Mouse (Mus musculus): Measurements from ENCODE around the gene Anln. TPM values are rescaled to one million over a fixed set of nuclear protein-coding genes. Genes with fewer than 3 reads are reported as not detected.

Anln gene
- polyA plus RNA-seq, 1 experiment = 14.0 TPM

DNA sequence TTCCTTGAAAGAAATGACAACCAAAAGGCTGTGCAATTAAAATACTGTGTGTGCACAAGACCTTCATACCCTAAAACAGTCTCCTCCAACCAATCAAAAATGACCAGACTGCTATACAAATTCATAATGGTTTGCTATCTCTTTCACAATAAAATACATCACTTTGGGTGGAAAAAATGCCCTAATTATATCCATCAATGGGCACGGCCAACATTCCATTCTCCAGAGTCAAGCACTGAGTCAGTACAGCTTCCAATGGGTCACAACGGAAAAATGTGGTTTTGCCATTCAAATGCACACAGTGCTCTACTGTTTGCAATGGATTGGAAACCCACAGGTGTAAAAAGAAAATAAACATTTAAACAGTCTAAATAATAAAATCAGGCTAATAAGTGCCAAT, 3.1 kb downstream of the Anln start:
- Histone ChIP-seq H3K4me3 (ENCODE audit: insufficient read depth, low read length) (no peak overlapping the region), H3K27ac (ENCODE audit: insufficient read depth, low read length) (no peak overlapping the region), H3K4me1 (ENCODE audit: control insufficient read depth, insufficient read depth, low read length) (no peaks in the 10 kb centered on the region)
- TF ChIP-seq CTCF (IDR thresholded peaks at IDR 0.05; ENCODE audit: extremely low read depth, insufficient read depth, low read length) (no peak), POLR2A (IDR thresholded peaks at IDR 0.05; ENCODE audit: extremely low read depth, insufficient read depth, low read length) (no peak)

DNA sequence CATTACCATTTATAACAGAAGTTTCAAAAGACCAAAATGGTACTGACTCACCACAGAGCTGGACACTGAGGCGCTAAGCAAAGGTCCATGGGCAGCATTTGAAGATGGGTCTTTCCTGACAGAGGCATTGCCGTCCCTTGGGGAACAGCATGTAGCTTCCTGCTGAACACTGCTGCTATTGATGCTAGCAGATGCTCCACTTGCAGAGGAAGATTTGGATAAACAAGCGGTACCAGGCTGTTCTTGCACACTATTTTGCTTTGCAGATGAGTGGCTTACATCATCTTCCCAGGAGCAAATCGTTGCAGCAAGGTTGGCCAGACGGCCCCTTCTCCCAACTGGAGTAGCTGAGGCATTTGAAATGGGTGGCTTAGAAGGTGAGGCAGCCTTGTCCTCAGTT, 12.9 kb downstream of the Anln start:
- no peaks in the 10 kb centered on the region for H3K4me1 ChIP-seq (ENCODE audit: control insufficient read depth, insufficient read depth, low read length)
- no peak for TF ChIP-seq CTCF (IDR thresholded peaks at IDR 0.05; ENCODE audit: extremely low read depth, insufficient read depth, low read length)
- H3K27ac ChIP-seq (ENCODE audit: insufficient read depth, low read length) = no peak overlapping the region
- no peak overlapping the region for H3K4me3 ChIP-seq (ENCODE audit: insufficient read depth, low read length)

DNA sequence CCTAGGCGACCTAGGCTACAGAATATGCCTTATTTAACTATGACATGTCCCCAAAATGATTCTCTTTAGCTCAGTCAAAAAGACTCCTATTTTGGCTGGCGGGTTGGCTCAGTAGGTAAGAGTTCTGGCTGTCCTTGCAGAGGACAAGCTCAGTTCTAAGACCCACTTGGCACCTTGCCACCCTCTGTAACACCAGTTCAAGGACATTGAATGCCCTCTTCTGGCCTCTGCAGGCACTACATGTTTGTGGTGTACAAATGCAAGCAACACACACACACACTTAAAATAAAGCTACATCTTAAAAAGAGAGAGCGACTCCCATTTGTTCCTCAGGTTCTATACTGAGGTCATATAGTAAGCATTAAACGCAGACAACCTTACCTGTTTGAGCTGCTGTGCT, 16.2 kb downstream of the Anln start:
- Histone ChIP-seq H3K4me1 (ENCODE audit: control insufficient read depth, insufficient read depth, low read length) (no peaks in the 10 kb centered on the region), H3K4me3 (ENCODE audit: insufficient read depth, low read length) (no peak overlapping the region), H3K27ac (ENCODE audit: insufficient read depth, low read length) (no peak overlapping the region)
- no peak for TF ChIP-seq POLR2A (IDR thresholded peaks at IDR 0.05; ENCODE audit: extremely low read depth, insufficient read depth, low read length)
- TF ChIP-seq CTCF (IDR thresholded peaks at IDR 0.05; ENCODE audit: extremely low read depth, insufficient read depth, low read length) = no peak

DNA sequence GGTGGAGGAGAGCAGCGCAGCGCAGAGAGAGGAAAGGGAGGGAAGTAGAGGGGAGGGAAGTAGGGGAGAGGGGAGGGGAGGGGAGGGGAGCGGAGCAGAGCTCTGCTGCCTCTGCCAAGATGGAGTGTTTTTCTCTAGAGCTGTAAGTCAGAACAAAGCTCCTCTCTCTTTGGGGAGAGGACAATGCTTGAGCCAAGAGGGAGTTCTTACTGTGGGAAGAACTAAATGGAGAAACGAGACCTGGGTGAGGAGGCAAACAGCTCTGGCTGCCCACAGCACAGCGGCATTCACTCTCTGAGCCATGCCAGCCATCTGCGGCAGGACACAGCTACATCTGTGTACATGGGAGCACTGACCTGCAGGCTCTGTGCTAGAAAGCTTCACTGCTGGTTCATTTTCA, 21.0 kb downstream of the Anln start:
- peak overlapping the region; percentile 27; the same call in 1 of the 2 replicates for H3K4me3 ChIP-seq (ENCODE audit: insufficient read depth, low read length)
- H3K27ac ChIP-seq (ENCODE audit: insufficient read depth, low read length) = no peak overlapping the region; the same call in 1 of the 2 replicates
- TF ChIP-seq CTCF (IDR thresholded peaks at IDR 0.05; ENCODE audit: extremely low read depth, insufficient read depth, low read length) = no peak
- TF ChIP-seq POLR2A (IDR thresholded peaks at IDR 0.05; ENCODE audit: extremely low read depth, insufficient read depth, low read length) = no peak

DNA sequence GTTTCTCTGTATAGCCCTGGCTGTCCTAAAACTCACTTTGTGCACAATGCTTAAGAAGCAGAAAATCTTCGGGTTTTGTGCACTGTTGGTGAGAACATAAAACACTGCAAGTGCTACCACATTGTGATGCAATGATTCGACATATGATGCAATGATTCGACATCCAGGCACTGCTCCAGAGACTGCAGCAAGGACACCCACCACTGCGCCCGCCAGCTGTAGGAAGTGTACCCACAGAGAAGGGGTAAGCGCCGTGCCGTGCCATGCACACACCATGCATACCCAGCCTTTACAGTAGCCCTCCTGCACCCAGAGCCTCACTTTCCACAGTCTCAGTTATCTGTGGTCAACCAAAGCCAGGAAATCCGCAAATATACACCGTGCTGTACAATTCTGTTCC, 22.4 kb downstream of the Anln start:
- Histone ChIP-seq H3K27ac (ENCODE audit: insufficient read depth, low read length) (no peak overlapping the region), H3K4me1 (ENCODE audit: control insufficient read depth, insufficient read depth, low read length) (no peaks in the 10 kb centered on the region), H3K4me3 (ENCODE audit: insufficient read depth, low read length) (no peak overlapping the region)
- no peak for TF ChIP-seq CTCF (IDR thresholded peaks at IDR 0.05; ENCODE audit: extremely low read depth, insufficient read depth, low read length)

More for the DNA sequence above, 21.0 kb downstream of the Anln start:
- no peaks in the 10 kb centered on the region for H3K4me1 ChIP-seq (ENCODE audit: control insufficient read depth, insufficient read depth, low read length)

DNA sequence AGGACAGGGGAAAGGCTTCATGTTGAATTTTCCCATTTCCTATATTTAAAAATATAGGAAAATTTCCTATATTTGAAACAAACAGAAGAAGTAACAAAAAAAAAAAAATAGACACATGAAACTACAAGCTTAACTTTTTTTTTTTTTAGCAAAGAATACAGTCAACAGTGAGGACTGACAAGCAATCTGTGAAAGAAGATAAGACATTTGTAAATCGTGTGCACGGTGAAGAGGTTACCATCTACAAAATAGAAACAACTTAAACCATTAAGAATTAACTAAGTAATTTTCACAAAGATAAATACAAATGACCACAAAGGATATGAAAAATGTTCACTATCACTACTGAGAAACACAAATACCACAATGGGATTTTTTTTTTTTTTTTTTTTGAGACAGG, 22.8 kb downstream of the Anln start:
- TF ChIP-seq POLR2A (IDR thresholded peaks at IDR 0.05; ENCODE audit: extremely low read depth, insufficient read depth, low read length) (no peak), CTCF (IDR thresholded peaks at IDR 0.05; ENCODE audit: extremely low read depth, insufficient read depth, low read length) (no peak)
- no peak overlapping the region for H3K4me3 ChIP-seq (ENCODE audit: insufficient read depth, low read length)
- no peaks in the 10 kb centered on the region for H3K4me1 ChIP-seq (ENCODE audit: control insufficient read depth, insufficient read depth, low read length)
- H3K27ac ChIP-seq (ENCODE audit: insufficient read depth, low read length) = no peak overlapping the region

DNA sequence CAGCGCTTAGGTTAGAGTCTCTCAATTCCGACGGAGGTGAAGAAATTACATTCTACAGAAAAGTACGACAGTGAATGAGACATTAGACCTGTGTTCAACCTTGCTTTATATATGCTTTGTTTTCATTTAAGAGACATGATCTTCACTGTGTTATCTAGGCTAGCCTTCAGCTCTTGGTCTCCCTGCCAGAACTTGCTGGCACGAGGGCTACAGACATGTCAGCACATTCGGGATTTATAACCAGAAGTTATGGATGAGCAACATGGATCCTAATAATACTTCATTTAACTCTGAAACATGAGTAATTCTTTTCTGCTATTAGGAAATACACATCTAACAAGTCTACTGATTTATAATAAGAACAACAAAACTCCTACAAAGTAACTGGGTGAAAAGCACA, 28.1 kb downstream of the Anln start:
- TF ChIP-seq POLR2A (IDR thresholded peaks at IDR 0.05; ENCODE audit: extremely low read depth, insufficient read depth, low read length) = no peak
- no peak for TF ChIP-seq CTCF (IDR thresholded peaks at IDR 0.05; ENCODE audit: extremely low read depth, insufficient read depth, low read length)
- Histone ChIP-seq H3K4me3 (ENCODE audit: insufficient read depth, low read length) (no peak overlapping the region), H3K4me1 (ENCODE audit: control insufficient read depth, insufficient read depth, low read length) (no peaks in the 10 kb centered on the region), H3K27ac (ENCODE audit: insufficient read depth, low read length) (no peak overlapping the region)

DNA sequence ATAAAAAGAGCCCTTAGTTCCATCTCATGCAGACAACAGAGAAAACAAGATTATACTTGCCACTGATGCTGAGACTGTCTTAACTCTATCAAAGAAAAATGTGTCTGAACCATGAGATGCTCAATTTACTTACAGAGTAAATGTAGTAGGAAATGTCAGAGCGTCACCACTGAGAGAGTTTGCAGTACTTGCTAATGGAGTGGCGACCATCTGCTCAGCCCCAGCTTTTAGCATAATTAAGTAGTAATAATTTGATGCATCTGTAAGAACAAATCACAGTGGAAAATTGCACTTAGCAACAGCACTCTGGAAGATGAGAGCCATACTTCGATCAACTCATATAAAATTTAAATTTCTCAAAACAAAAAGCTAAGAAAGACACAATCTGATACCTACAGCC, 33.1 kb downstream of the Anln start:
- TF ChIP-seq CTCF (IDR thresholded peaks at IDR 0.05; ENCODE audit: extremely low read depth, insufficient read depth, low read length) = no peak
- no peak for TF ChIP-seq POLR2A (IDR thresholded peaks at IDR 0.05; ENCODE audit: extremely low read depth, insufficient read depth, low read length)
- Histone ChIP-seq H3K27ac (ENCODE audit: insufficient read depth, low read length) (no peak overlapping the region), H3K4me1 (ENCODE audit: control insufficient read depth, insufficient read depth, low read length) (no peaks in the 10 kb centered on the region), H3K4me3 (ENCODE audit: insufficient read depth, low read length) (no peak overlapping the region)

DNA sequence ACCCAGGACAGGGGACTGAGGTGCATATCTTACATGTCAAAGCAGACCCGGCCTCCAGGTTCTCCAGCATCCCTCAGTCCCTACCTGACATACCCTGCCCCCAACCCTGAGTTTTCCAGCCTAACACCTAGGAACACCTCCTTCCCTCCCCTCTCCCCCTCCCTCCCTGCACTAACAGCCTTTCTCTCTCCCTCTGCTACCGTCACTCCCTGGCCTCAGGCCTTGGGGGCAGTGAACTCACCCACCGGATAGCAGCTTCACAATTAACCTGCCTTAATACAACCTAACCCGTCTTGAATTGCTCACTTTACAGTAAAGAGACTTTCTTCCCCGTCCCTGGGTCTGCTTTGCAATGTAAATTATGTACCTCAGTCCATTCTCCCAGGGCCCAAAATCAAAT, 35.1 kb downstream of the Anln start:
- TF ChIP-seq POLR2A (IDR thresholded peaks at IDR 0.05; ENCODE audit: extremely low read depth, insufficient read depth, low read length) (no peak), CTCF (IDR thresholded peaks at IDR 0.05; ENCODE audit: extremely low read depth, insufficient read depth, low read length) (no peak)
- no peaks in the 10 kb centered on the region for H3K4me1 ChIP-seq (ENCODE audit: control insufficient read depth, insufficient read depth, low read length)
- no peak overlapping the region for H3K27ac ChIP-seq (ENCODE audit: insufficient read depth, low read length)
- H3K4me3 ChIP-seq (ENCODE audit: insufficient read depth, low read length) = no peak overlapping the region

DNA sequence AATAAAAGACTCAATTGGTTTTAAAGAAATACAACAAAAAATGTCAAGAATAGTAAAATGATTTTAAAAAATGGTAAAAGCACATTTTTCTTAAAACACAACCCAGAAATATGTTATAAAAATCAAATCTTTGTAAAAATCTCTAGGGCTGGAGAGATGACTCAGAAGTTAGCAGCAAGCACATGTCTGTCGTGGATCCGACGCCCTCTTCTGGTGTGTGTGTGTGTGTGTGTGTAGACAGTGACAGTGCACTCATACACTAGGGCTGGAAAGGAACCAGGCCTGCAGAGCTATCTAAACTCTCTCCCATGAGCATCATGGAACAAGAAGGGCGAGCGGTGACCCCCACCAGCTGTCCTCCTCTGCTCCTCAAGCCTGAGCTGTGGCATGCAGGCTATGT, 35.5 kb downstream of the Anln start:
- H3K4me3 ChIP-seq (ENCODE audit: insufficient read depth, low read length) = no peak overlapping the region
- no peaks in the 10 kb centered on the region for H3K4me1 ChIP-seq (ENCODE audit: control insufficient read depth, insufficient read depth, low read length)
- H3K27ac ChIP-seq (ENCODE audit: insufficient read depth, low read length) = no peak overlapping the region
- TF ChIP-seq CTCF (IDR thresholded peaks at IDR 0.05; ENCODE audit: extremely low read depth, insufficient read depth, low read length) = no peak
- no peak for TF ChIP-seq POLR2A (IDR thresholded peaks at IDR 0.05; ENCODE audit: extremely low read depth, insufficient read depth, low read length)

DNA sequence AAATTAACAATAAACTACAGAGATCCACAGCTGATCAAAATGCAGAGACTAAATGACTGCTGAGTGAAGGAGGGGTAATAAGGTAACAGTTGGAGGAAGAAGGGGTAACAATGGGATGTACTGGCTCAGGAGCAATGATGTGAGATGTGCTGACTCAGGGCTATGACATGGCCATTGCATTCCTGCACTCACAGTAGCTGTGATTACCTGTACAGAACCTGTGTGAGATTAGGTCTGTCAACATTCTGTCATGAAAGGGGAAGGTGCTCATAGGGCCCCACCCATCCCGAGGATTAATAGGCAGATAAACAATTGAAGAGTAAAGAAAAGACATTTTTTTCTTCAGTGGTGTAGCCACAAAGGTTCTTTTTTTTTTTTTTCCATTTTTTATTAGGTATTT, 48.7 kb downstream of the Anln start:
- Histone ChIP-seq H3K4me3 (ENCODE audit: insufficient read depth, low read length) (no peak overlapping the region), H3K27ac (ENCODE audit: insufficient read depth, low read length) (no peak overlapping the region), H3K4me1 (ENCODE audit: control insufficient read depth, insufficient read depth, low read length) (0 out of 2 replicates have a peak, but pooled peaks cover 1% of the 10 kb centered on the region)
- TF ChIP-seq POLR2A (IDR thresholded peaks at IDR 0.05; ENCODE audit: extremely low read depth, insufficient read depth, low read length) (no peak), CTCF (IDR thresholded peaks at IDR 0.05; ENCODE audit: extremely low read depth, insufficient read depth, low read length) (no peak)
